ENCODE assay signal across 13 mouse cellular contexts in genomic region chr12:55471344-55471743, GRCm38 (mm10).
"Had no signal": no experiment of that assay in that cellular context is flagged by ENCODE, and none has a peak within 500 bp of the region (broad histone marks: within the 10 kb centered on the region; RNA-seq: fewer than 3 reads in every experiment).

No protein-coding gene starts in this region.

- ATAC-seq: midbrain, embryonic 13.5 days; midbrain, embryonic 15.5 days had no signal

- H3K27me3 ChIP-seq: midbrain, embryonic 15.5 days; neural tube, embryonic 12.5 days had no signal

- H3K9ac ChIP-seq: liver, embryonic 14.5 days; lung, embryonic 14.5 days; midbrain, embryonic 13.5 days; midbrain, embryonic 15.5 days; neural tube, embryonic 12.5 days had no signal

- H3K4me2 ChIP-seq: lung, embryonic 14.5 days; midbrain, embryonic 11.5 days; midbrain, embryonic 13.5 days; midbrain, embryonic 15.5 days; neural tube, embryonic 12.5 days had no signal

- H3K27ac ChIP-seq: liver, embryonic 14.5 days; midbrain, embryonic 13.5 days; midbrain, embryonic 15.5 days; neural tube, embryonic 12.5 days had no signal

- H3K4me3 ChIP-seq: midbrain, embryonic 13.5 days; midbrain, embryonic 15.5 days; neural tube, embryonic 12.5 days had no signal

- H3K9me3 ChIP-seq: midbrain, embryonic 13.5 days; midbrain, embryonic 15.5 days; neural tube, embryonic 12.5 days had no signal

- H3K36me3 ChIP-seq: midbrain, embryonic 13.5 days; midbrain, embryonic 15.5 days; neural tube, embryonic 12.5 days had no signal

- DNase-seq: lung, adult 18-20 months; lung, embryonic 14.5 days; lung, postnatal 10 days; lung, postnatal 4 days; right cerebral cortex, postnatal 25 days; right cerebral cortex, postnatal 4 days; thymus, adult 2 months; thymus, postnatal 36 days had no signal
